Mouse (Mus musculus): ENCODE measurements around the gene Cd244a. TPM values are rescaled to one million over a fixed set of nuclear protein-coding genes. Genes with fewer than 3 reads are reported as not detected.

Gene Cd244a
- 0.05 TPM in 1 of 2 replicates, not detected in the other for polyA plus RNA-seq (2012; rRNA removed)

GRCm38 (mm10) chr1:171558898-171559297, at the start of gene Cd244a:
Gene Cd244a, plus strand, starts transcription at chr1:171559193.

GRCm38 (mm10) chr1:171535194-171535593, 23.8 kb upstream of the Cd244a start, which contains the start of gene Itln1:
Gene Itln1, minus strand, starts transcription at chr1:171535294.

GRCm38 (mm10) chr1:171607176-171607575, 48.2 kb downstream of the Cd244a start, which contains the start of gene Ly9:
Gene Ly9, minus strand, starts transcription at chr1:171607410.

GRCm38 (mm10) chr1:171652734-171653133, 93.7 kb downstream of the Cd244a start, which contains the start of gene Slamf7:
Gene Slamf7, minus strand, starts transcription at chr1:171653035.

Other genes with a start within 250 kb of the Cd244a start
- gene Dedd, start 230.0 kb upstream of the Cd244a start, polyA plus RNA-seq (2012; rRNA removed): 44.7 and 66.6 TPM in 2 replicates
- gene Nit1, start 213.5 kb upstream of the Cd244a start, polyA plus RNA-seq (2012; rRNA removed): 36.9 and 48.0 TPM in 2 replicates
- gene Pfdn2, start 213.5 kb upstream of the Cd244a start, polyA plus RNA-seq (2012; rRNA removed): 141 and 293 TPM in 2 replicates
- 1.9 and 2.2 TPM in 2 replicates for gene Klhdc9, start 198.4 kb upstream of the Cd244a start, polyA plus RNA-seq (2012; rRNA removed)
- 0.95 and 1.1 TPM in 2 replicates for gene Nectin4, start 189.1 kb upstream of the Cd244a start, polyA plus RNA-seq (2012; rRNA removed)
- gene Arhgap30, start 170.2 kb upstream of the Cd244a start, polyA plus RNA-seq (2012; rRNA removed): 0.92 and 1.7 TPM in 2 replicates
- 99.5 and 131 TPM in 2 replicates for gene Usf1, start 147.9 kb upstream of the Cd244a start, polyA plus RNA-seq (2012; rRNA removed)
- gene Tstd1, start 140.3 kb upstream of the Cd244a start, polyA plus RNA-seq (2012; rRNA removed): 3.7 and 5.0 TPM in 2 replicates
- gene F11r, start 121.7 kb upstream of the Cd244a start, polyA plus RNA-seq (2012; rRNA removed): 7.0 and 10.3 TPM in 2 replicates
- gene Alyref2, start 55.7 kb upstream of the Cd244a start, polyA plus RNA-seq (2012; rRNA removed): 9.4 and 11.0 TPM in 2 replicates
- gene Itln1, start 23.9 kb upstream of the Cd244a start, polyA plus RNA-seq (2012; rRNA removed): not detected in 2 replicates
- gene Ly9, start 48.2 kb downstream of the Cd244a start, polyA plus RNA-seq (2012; rRNA removed): 0.07 and 0.18 TPM in 2 replicates
- gene Slamf7, start 93.8 kb downstream of the Cd244a start, polyA plus RNA-seq (2012; rRNA removed): 0.01 TPM in 1 of 2 replicates, not detected in the other
- gene Cd48, start 122.8 kb downstream of the Cd244a start, polyA plus RNA-seq (2012; rRNA removed): 0.77 and 0.85 TPM in 2 replicates
- 0.17 and 0.22 TPM in 2 replicates for gene Slamf1, start 207.9 kb downstream of the Cd244a start, polyA plus RNA-seq (2012; rRNA removed)